Mouse (Mus musculus): ENCODE measurements around the gene Sf3a1. TPM values are rescaled to one million over a fixed set of nuclear protein-coding genes. Genes with fewer than 3 reads are reported as not detected.
"Not testable (repeated sequence)": the region's sequence is repeated elsewhere in the genome, so short reads cannot be mapped to it uniquely, and the experiment has no call there.

The Sf3a1 gene
- polyA plus RNA-seq (2011; ENCODE audit: insufficient read depth, insufficient read length, low replicate concordance, missing spikeins), result 26.7 and 39.7 TPM in 2 replicates

DNA sequence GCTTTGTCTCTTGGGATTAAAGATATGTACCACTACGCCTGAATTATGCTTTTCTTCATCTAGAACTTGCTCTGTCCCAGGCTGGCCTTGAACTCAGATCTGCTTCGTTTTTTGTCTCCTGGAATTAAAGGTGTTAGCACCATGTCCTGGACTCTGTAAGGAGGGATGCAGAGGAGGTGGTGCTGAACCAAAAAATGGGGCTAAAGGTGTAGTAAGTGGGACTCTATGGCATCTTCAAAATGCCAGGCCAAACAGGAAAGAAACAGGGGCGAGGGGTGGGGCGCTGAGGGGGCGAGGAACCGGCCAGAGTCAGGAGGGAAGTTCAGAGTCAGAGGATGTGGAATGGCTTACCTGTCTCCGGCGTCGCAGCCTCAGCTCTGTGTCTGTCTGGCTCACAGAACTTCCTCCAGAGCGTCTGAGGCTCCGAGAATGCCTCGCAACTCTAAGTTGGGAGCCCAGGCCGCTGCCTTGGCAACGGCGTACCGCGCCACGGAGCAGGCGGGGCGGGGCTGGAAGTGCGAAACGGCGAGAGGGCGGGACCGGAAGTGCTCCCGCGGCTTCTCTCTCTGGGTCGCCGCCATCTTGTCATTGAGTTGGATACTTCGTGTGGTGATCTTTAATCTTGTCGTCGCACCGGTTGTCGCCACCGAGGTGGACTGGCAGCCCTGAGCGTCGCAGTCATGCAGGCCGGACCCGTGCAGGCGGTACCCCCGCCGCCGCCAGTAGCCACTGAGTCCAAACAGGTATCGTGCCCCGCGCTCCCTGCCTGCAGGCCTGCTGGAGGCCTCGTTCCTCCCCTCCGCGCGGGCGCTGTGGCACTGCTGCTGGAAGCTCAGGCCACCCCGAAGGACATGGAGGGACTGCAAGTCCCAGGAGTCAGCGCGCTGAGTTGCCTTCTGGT lies at the start of gene Sf3a1, which contains the start of gene Ccdc157:
TSS of gene Sf3a1 (plus strand) at position 543 of the 901 bp plus-strand sequence.
TSS of gene Ccdc157 (minus strand) at position 486 of the 901 bp plus-strand sequence.
- peak within 1 kb of the TSS; percentile 40 for H3K27ac ChIP-seq (ENCODE audit: control insufficient read depth, insufficient read depth, low read depth, low read length, poor library complexity)
- TF ChIP-seq POLR2A (IDR thresholded peaks at IDR 0.05; ENCODE audit: borderline replicate concordance, control insufficient read depth, low read depth, low read length) (peak; percentile 44; the same call in 1 of the 2 replicates), CTCF (IDR thresholded peaks at IDR 0.05; ENCODE audit: control insufficient read depth, insufficient read depth, low read length) (no peak)
- 1% methylated on average over 54 of the region's 54 CpGs for WGBS
- peak within 1 kb of the TSS; percentile 83 for H3K4me3 ChIP-seq (replicated peaks; ENCODE audit: control insufficient read depth, low read depth, low read length)
- H3K4me1 ChIP-seq (ENCODE audit: control insufficient read depth, insufficient read depth, low read length), result peaks cover 2% of the 10 kb centered on the region; the same call in 1 of the 2 replicates

DNA sequence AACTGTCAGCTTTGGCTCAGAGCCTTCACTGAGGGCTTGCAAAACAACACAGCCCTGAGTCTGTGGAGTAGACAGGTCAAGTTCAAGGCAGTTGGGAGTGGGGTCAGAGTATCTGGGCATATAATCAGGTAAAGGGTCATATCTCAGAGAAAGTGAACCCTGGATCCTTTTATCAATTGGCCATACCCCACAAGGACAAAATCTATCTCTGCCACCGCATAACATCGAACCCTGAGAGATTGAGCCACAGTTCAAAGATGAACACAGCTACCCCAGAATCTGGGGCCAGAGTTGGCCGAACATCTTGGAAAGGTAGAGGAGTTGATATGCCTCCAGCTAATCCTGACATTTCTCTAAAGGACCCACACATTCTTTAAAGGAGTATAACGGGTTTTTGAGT lies 48.1 kb upstream of the Sf3a1 start:
- no peak for TF ChIP-seq CTCF (IDR thresholded peaks at IDR 0.05; ENCODE audit: control insufficient read depth, insufficient read depth, low read length)
- TF ChIP-seq POLR2A (IDR thresholded peaks at IDR 0.05; ENCODE audit: borderline replicate concordance, control insufficient read depth, low read depth, low read length), result no peak
- Histone ChIP-seq H3K4me3 (replicated peaks; ENCODE audit: control insufficient read depth, low read depth, low read length) (no peak overlapping the region), H3K27ac (ENCODE audit: control insufficient read depth, insufficient read depth, low read depth, low read length, poor library complexity) (no peak overlapping the region), H3K4me1 (ENCODE audit: control insufficient read depth, insufficient read depth, low read length) (peaks cover 1% of the 10 kb centered on the region; the same call in 1 of the 2 replicates)
- WGBS, result 83% methylated on average over 4 of the region's 4 CpGs

DNA sequence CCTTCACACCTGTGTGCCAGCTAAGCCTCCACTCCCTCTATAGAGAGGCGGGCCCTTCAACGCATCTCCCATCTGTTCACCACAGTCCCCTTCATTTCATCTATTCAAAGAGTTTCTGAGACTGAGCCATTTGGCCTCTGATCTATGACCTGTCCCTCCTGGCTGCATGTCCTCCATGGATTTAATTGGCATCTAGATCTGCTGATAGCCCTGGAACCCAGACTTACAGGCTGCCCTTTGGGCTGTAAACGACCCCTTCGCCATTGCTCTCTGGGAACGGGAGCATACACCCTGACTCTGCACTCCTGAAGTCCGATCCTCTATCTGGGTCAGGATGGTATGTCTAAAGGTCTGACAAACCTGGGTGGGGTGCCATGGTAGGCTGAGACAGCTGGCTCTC lies 47.3 kb upstream of the Sf3a1 start:
- TF ChIP-seq CTCF (IDR thresholded peaks at IDR 0.05; ENCODE audit: control insufficient read depth, insufficient read depth, low read length) (no peak), POLR2A (IDR thresholded peaks at IDR 0.05; ENCODE audit: borderline replicate concordance, control insufficient read depth, low read depth, low read length) (no peak)
- 93% methylated on average over 6 of the region's 6 CpGs for WGBS
- no peak overlapping the region for H3K4me3 ChIP-seq (replicated peaks; ENCODE audit: control insufficient read depth, low read depth, low read length)
- H3K4me1 ChIP-seq (ENCODE audit: control insufficient read depth, insufficient read depth, low read length), result peaks cover 1% of the 10 kb centered on the region; the same call in 1 of the 2 replicates
- H3K27ac ChIP-seq (ENCODE audit: control insufficient read depth, insufficient read depth, low read depth, low read length, poor library complexity), result no peak overlapping the region

DNA sequence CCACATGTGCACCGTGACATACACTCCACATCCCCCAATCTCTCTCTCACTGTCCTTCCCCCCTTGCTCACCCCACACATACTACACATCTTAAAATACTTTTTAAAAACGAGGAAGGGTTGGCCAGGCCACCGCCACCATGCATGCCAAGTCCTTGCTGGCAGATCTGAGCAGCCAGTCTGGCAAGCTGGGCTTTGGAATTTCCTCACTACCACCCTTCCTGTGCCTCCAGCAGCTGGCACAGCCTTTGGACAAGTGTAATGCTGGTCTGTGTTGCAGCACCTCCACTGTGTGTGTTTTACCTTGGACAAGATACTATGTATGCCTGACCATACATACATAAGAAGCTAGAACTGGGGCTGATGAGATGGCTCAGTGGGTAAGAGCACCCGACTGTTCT lies 46.7 kb upstream of the Sf3a1 start:
- H3K4me1 ChIP-seq (ENCODE audit: control insufficient read depth, insufficient read depth, low read length), result peaks cover 1% of the 10 kb centered on the region; the same call in 1 of the 2 replicates
- H3K27ac ChIP-seq (ENCODE audit: control insufficient read depth, insufficient read depth, low read depth, low read length, poor library complexity), result no peak overlapping the region
- H3K4me3 ChIP-seq (replicated peaks; ENCODE audit: control insufficient read depth, low read depth, low read length), result no peak overlapping the region
- no peak for TF ChIP-seq CTCF (IDR thresholded peaks at IDR 0.05; ENCODE audit: control insufficient read depth, insufficient read depth, low read length)
- TF ChIP-seq POLR2A (IDR thresholded peaks at IDR 0.05; ENCODE audit: borderline replicate concordance, control insufficient read depth, low read depth, low read length), result no peak
- 71% methylated on average over 4 of the region's 4 CpGs for WGBS

DNA sequence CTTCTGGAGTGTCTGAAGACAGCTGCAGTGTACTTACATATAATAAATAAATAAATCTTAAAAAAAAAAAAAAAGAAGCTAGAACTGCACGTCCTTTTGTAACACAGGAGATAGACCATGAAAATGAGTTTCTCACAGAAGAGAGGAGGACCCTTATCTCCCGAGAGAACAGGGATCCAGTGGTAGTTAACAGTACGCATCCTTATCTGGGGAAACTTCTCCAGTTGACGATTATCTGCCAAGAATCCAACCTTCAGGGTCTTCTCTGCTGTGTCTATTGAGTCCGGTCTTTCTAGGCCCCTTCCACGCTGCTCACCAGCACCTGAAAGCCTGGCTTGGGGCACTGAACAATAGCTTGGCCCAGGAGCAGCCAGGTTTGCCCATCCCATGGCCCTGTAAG lies 46.2 kb upstream of the Sf3a1 start:
- Histone ChIP-seq H3K4me1 (ENCODE audit: control insufficient read depth, insufficient read depth, low read length) (peaks cover 1% of the 10 kb centered on the region; the same call in 1 of the 2 replicates), H3K4me3 (replicated peaks; ENCODE audit: control insufficient read depth, low read depth, low read length) (no peak overlapping the region), H3K27ac (ENCODE audit: control insufficient read depth, insufficient read depth, low read depth, low read length, poor library complexity) (no peak overlapping the region)
- TF ChIP-seq CTCF (IDR thresholded peaks at IDR 0.05; ENCODE audit: control insufficient read depth, insufficient read depth, low read length), result no peak
- TF ChIP-seq POLR2A (IDR thresholded peaks at IDR 0.05; ENCODE audit: borderline replicate concordance, control insufficient read depth, low read depth, low read length), result no peak
- WGBS, result 65% methylated on average over 6 of the region's 6 CpGs

DNA sequence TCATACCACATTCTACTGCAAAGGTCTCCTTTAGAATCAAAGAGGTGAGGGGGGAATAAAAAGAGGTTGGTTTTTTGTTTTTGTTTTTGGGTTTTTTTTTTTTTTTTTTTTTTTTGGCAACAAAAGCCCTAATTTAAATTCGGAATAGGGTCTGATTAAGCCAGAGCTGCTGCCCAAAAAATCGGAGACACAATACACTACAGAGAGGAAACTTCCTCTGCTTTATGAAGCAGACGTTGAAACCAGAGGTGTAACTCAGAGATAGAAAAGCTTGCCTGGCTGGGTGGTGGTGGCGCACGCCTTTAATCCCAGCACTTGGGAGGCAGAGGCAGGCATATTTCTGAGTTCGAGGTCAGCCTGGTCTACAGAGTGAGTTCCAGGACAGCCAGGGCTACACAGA lies 45.6 kb upstream of the Sf3a1 start:
- 70% methylated on average over 6 of the region's 6 CpGs for WGBS
- not testable (repeated sequence) for H3K4me3 ChIP-seq (replicated peaks; ENCODE audit: control insufficient read depth, low read depth, low read length); H3K27ac ChIP-seq (ENCODE audit: control insufficient read depth, insufficient read depth, low read depth, low read length, poor library complexity); H3K4me1 ChIP-seq (ENCODE audit: control insufficient read depth, insufficient read depth, low read length)

DNA sequence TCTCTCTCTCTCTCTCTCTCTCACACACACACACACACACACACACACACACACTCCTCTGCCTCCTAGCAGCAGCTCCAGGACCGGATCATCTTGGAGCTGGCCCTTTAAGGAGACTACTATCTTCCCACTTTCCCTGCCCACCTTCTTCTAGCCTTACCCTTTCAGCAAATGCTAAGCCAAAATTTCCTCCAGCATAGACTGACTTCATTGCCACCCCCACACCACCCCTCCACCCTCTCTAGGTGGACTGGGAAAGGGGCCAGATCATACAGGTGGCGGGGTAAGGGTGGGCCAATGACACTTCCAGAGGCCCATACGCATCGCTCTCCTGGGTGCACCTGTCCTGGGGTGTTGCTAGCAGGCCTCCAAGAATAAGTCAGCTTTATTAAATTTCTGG lies 44.7 kb upstream of the Sf3a1 start:
- TF ChIP-seq CTCF (IDR thresholded peaks at IDR 0.05; ENCODE audit: control insufficient read depth, insufficient read depth, low read length), result no peak
- no peak for TF ChIP-seq POLR2A (IDR thresholded peaks at IDR 0.05; ENCODE audit: borderline replicate concordance, control insufficient read depth, low read depth, low read length)
- H3K4me3 ChIP-seq (replicated peaks; ENCODE audit: control insufficient read depth, low read depth, low read length), result no peak overlapping the region
- no peak overlapping the region for H3K27ac ChIP-seq (ENCODE audit: control insufficient read depth, insufficient read depth, low read depth, low read length, poor library complexity)
- peaks cover 1% of the 10 kb centered on the region; the same call in 1 of the 2 replicates for H3K4me1 ChIP-seq (ENCODE audit: control insufficient read depth, insufficient read depth, low read length)
- 82% methylated on average over 4 of the region's 4 CpGs for WGBS

DNA sequence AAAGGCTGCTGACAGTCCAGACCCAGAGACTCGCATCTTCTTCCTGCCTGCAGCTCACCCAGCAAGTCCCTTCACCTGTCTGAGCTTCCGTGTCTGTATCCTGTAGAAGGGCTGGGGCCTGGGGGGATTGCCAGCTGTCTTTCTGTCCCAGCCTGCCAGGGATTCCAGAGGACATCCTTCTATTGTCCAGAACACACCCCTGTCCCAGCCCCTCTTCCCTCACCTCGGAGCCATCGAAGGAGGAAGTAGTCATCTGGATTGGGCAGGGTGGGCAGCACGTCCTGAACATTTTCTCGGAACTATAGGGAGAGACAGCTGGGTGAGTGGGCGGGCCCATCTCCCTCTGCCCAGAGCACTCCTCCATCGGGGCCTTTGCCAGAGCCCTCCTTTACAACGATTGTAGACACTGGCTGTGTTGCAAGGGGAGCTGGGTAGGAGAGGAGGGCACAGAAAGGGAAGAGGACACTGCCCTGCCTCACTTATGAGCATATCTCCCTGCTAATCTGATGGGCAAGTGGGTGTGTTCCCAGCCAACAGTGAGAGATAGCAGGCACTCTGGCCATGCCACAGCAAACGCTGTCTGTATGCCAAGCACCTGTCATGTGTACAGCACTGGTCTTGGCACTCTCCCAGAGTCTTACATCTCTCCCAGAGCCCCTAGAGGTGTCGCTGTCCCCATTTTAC lies 43.5 kb upstream of the Sf3a1 start:
- H3K27ac ChIP-seq (ENCODE audit: control insufficient read depth, insufficient read depth, low read depth, low read length, poor library complexity), result peak overlapping the region; percentile 71
- H3K4me3 ChIP-seq (replicated peaks; ENCODE audit: control insufficient read depth, low read depth, low read length), result peak overlapping the region; percentile 48
- peaks cover 1% of the 10 kb centered on the region; the same call in 1 of the 2 replicates for H3K4me1 ChIP-seq (ENCODE audit: control insufficient read depth, insufficient read depth, low read length)
- WGBS, result 37% methylated on average over 11 of the region's 11 CpGs
- TF ChIP-seq POLR2A (IDR thresholded peaks at IDR 0.05; ENCODE audit: borderline replicate concordance, control insufficient read depth, low read depth, low read length) (no peak), CTCF (IDR thresholded peaks at IDR 0.05; ENCODE audit: control insufficient read depth, insufficient read depth, low read length) (no peak)
